Mouse (Mus musculus) kidney, embryonic 15.5 days (tissue): Measurements from ENCODE around the gene Dcaf17. TPM values are rescaled to one million over a fixed set of nuclear protein-coding genes. Genes with fewer than 3 reads are reported as not detected.

Experiments
- ATAC-seq: fragments of 200-750 bp; cut with Nextera tagmentation; replicated peaks from 2 replicates; pipeline ENCODE4 v1.8.0; 2017; ENCODE audit warnings: moderate TSS enrichment; ENCODE audit not compliant: low FRiP score
- H3K27ac ChIP-seq: fragments of 300-500 bp; sonication (generic); 2 replicates; pipeline ENCODE4 v1.5.1; 2015; ENCODE audit warnings: mild to moderate bottlenecking, inconsistent platforms
- H3K27me3 ChIP-seq: fragments of 300-500 bp; sonication (generic); 2 replicates; pipeline ENCODE4 v1.6.1; 2015; ENCODE audit warnings: inconsistent platforms
- H3K36me3 ChIP-seq: fragments of 300-500 bp; sonication (generic); 2 replicates; pipeline ENCODE4 v1.6.1; 2015; ENCODE audit warnings: inconsistent platforms
- H3K4me1 ChIP-seq: fragments of 300-500 bp; sonication (generic); 2 replicates; pipeline ENCODE4 v1.6.1; 2015; ENCODE audit warnings: inconsistent platforms
- H3K4me2 ChIP-seq: fragments of 300-500 bp; sonication (generic); 2 replicates; pipeline ENCODE4 v1.6.1; 2015; ENCODE audit warnings: moderate library complexity, mild to moderate bottlenecking, inconsistent platforms
- H3K4me3 ChIP-seq: fragments of 300-500 bp; sonication (generic); replicated peaks from 2 replicates; pipeline ENCODE4 v1.5.1; 2015; ENCODE audit warnings: mild to moderate bottlenecking, inconsistent platforms
- H3K9ac ChIP-seq: fragments of 300-500 bp; sonication (generic); 2 replicates; pipeline ENCODE4 v1.6.1; 2015; ENCODE audit warnings: mild to moderate bottlenecking, inconsistent platforms
- H3K9me3 ChIP-seq: fragments of 300-500 bp; sonication (generic); replicated peaks from 2 replicates; pipeline ENCODE4 v1.6.1; 2016; ENCODE audit warnings: inconsistent platforms
- WGBS: fragments of 180-500 bp; shearing (Covaris S2); methylation state at CpG from one replicate; pipeline ENCODE4 v1.1.7; 2015; ENCODE audit warnings: mixed read lengths; 5-methylcytosine and 5-hydroxymethylcytosine counted together
- polyA plus RNA-seq: library from polyadenylated mRNA; unstranded; fragments of >200 nt; fragmentation: Nextera tagmentation; extraction: Ambion mirVana; gene quantifications from 2 replicates; pipeline ENCODE4 v1.2.1, GENCODE M21; 2015

Gene Dcaf17
- polyA plus RNA-seq, 1 experiment from 2014 or later, result 33.2 TPM

GRCm38 (mm10) chr2:71030663-71031062 lies 24.5 kb upstream of the Dcaf17 start:
- Histone ChIP-seq H3K4me3 (no peak overlapping the region), H3K4me1 (peaks cover 7% of the 10 kb centered on the region; the same call in 1 of the 2 replicates), H3K9me3 (no peaks in the 10 kb centered on the region), H3K9ac (no peak overlapping the region), H3K27me3 (no peaks in the 10 kb centered on the region), H3K36me3 (no peaks in the 10 kb centered on the region), H3K4me2 (no peak overlapping the region), H3K27ac (no peak overlapping the region)
- no peak for ATAC-seq
- WGBS, result 80% methylated on average over 2 of the region's 2 CpGs

GRCm38 (mm10) chr2:71031973-71032794 lies 22.9 kb upstream of the Dcaf17 start:
- no peaks in the 10 kb centered on the region for H3K9me3 ChIP-seq
- H3K4me2 ChIP-seq, result no peak overlapping the region
- no peak overlapping the region for H3K27ac ChIP-seq
- no peaks in the 10 kb centered on the region for H3K27me3 ChIP-seq
- WGBS, result 85% methylated on average over 18 of the region's 18 CpGs
- ATAC-seq, result no peak
- no peak overlapping the region for H3K9ac ChIP-seq
- no peaks in the 10 kb centered on the region for H3K36me3 ChIP-seq
- no peak overlapping the region for H3K4me3 ChIP-seq
- H3K4me1 ChIP-seq, result no peaks in the 10 kb centered on the region

GRCm38 (mm10) chr2:71033014-71033413 lies 22.1 kb upstream of the Dcaf17 start:
- Histone ChIP-seq H3K36me3 (no peaks in the 10 kb centered on the region), H3K27ac (no peak overlapping the region), H3K4me3 (no peak overlapping the region), H3K4me2 (no peak overlapping the region), H3K9ac (no peak overlapping the region), H3K27me3 (no peaks in the 10 kb centered on the region), H3K9me3 (no peaks in the 10 kb centered on the region), H3K4me1 (no peaks in the 10 kb centered on the region)
- WGBS, result 86% methylated on average over 4 of the region's 4 CpGs
- ATAC-seq, result no peak

GRCm38 (mm10) chr2:71033987-71034386 lies 21.1 kb upstream of the Dcaf17 start:
- ATAC-seq, result no peak
- no peak overlapping the region for H3K27ac ChIP-seq
- H3K27me3 ChIP-seq, result no peaks in the 10 kb centered on the region
- H3K9ac ChIP-seq, result no peak overlapping the region
- 73% methylated on average over 8 of the region's 8 CpGs for WGBS
- no peak overlapping the region for H3K4me3 ChIP-seq
- no peak overlapping the region for H3K4me2 ChIP-seq
- H3K9me3 ChIP-seq, result no peaks in the 10 kb centered on the region
- H3K36me3 ChIP-seq, result no peaks in the 10 kb centered on the region
- no peaks in the 10 kb centered on the region for H3K4me1 ChIP-seq

GRCm38 (mm10) chr2:71037447-71037846 lies 17.7 kb upstream of the Dcaf17 start:
- WGBS, result 79% methylated on average over 6 of the region's 6 CpGs
- H3K9ac ChIP-seq, result no peak overlapping the region
- no peaks in the 10 kb centered on the region for H3K36me3 ChIP-seq
- ATAC-seq, result no peak
- no peaks in the 10 kb centered on the region for H3K9me3 ChIP-seq
- no peak overlapping the region for H3K27ac ChIP-seq
- H3K4me1 ChIP-seq, result peaks cover 10% of the 10 kb centered on the region; the same call in 1 of the 2 replicates
- no peak overlapping the region for H3K4me3 ChIP-seq
- H3K27me3 ChIP-seq, result no peaks in the 10 kb centered on the region
- H3K4me2 ChIP-seq, result no peak overlapping the region

- Histone ChIP-seq H3K9me3 (no peaks in the 10 kb centered on the region), H3K4me3 (no peak overlapping the region), H3K27me3 (no peaks in the 10 kb centered on the region), H3K27ac (no peak overlapping the region), H3K4me2 (peak overlapping the region; percentile 37), H3K36me3 (no peaks in the 10 kb centered on the region), H3K4me1 (peaks cover 10% of the 10 kb centered on the region; the same call in 1 of the 2 replicates), H3K9ac (no peak overlapping the region)
- 42% methylated on average over 11 of the region's 11 CpGs for WGBS
- ATAC-seq, result 0 out of 2 replicates have a peak, but pooled peaks have one; percentile 33
Observed at GRCm38 (mm10) chr2:71039522-71040121, 15.5 kb upstream of the Dcaf17 start.

GRCm38 (mm10) chr2:71046151-71046550 lies 9.0 kb upstream of the Dcaf17 start:
- no peak overlapping the region for H3K27ac ChIP-seq
- peaks cover 5% of the 10 kb centered on the region; the same call in 1 of the 2 replicates for H3K4me1 ChIP-seq
- no peak overlapping the region for H3K4me3 ChIP-seq
- no peak overlapping the region for H3K9ac ChIP-seq
- no peaks in the 10 kb centered on the region for H3K36me3 ChIP-seq
- H3K9me3 ChIP-seq, result no peaks in the 10 kb centered on the region
- no peak for ATAC-seq
- H3K27me3 ChIP-seq, result no peaks in the 10 kb centered on the region
- H3K4me2 ChIP-seq, result no peak overlapping the region
- WGBS, result 67% methylated on average over 6 of the region's 6 CpGs

GRCm38 (mm10) chr2:71046751-71047320 lies 8.3 kb upstream of the Dcaf17 start:
- no peak overlapping the region for H3K4me3 ChIP-seq
- no peaks in the 10 kb centered on the region for H3K9me3 ChIP-seq
- 73% methylated on average over 6 of the region's 6 CpGs for WGBS
- ATAC-seq, result no peak
- H3K36me3 ChIP-seq, result no peaks in the 10 kb centered on the region
- no peak overlapping the region for H3K9ac ChIP-seq
- peaks cover 3% of the 10 kb centered on the region; the same call in 1 of the 2 replicates for H3K4me1 ChIP-seq
- no peaks in the 10 kb centered on the region for H3K27me3 ChIP-seq
- no peak overlapping the region for H3K27ac ChIP-seq
- no peak overlapping the region for H3K4me2 ChIP-seq

- H3K4me1 ChIP-seq, result peaks cover 5% of the 10 kb centered on the region
- no peak overlapping the region for H3K9ac ChIP-seq
- H3K27ac ChIP-seq, result no peak overlapping the region
- no peaks in the 10 kb centered on the region for H3K27me3 ChIP-seq
- H3K4me3 ChIP-seq, result no peak overlapping the region
- H3K36me3 ChIP-seq, result no peaks in the 10 kb centered on the region
- ATAC-seq, result no peak
- H3K9me3 ChIP-seq, result no peaks in the 10 kb centered on the region
- WGBS, result 77% methylated on average over 12 of the region's 12 CpGs
- no peak overlapping the region for H3K4me2 ChIP-seq
Observed at GRCm38 (mm10) chr2:71048896-71049295, 6.2 kb upstream of the Dcaf17 start.

- Histone ChIP-seq H3K9me3 (no peaks in the 10 kb centered on the region), H3K9ac (no peak overlapping the region), H3K4me1 (peaks cover 13% of the 10 kb centered on the region), H3K36me3 (no peaks in the 10 kb centered on the region), H3K4me2 (no peak overlapping the region), H3K27ac (no peak overlapping the region), H3K4me3 (no peak overlapping the region), H3K27me3 (no peaks in the 10 kb centered on the region)
- no peak for ATAC-seq
- 93% methylated on average over 7 of the region's 7 CpGs for WGBS
Observed at GRCm38 (mm10) chr2:71050511-71050910, 4.6 kb upstream of the Dcaf17 start.

GRCm38 (mm10) chr2:71054716-71055115 lies 412 bp upstream of the Dcaf17 start:
- H3K36me3 ChIP-seq, result peaks cover 16% of the 10 kb centered on the region
- no peaks in the 10 kb centered on the region for H3K9me3 ChIP-seq
- ATAC-seq, result no peak
- H3K4me3 ChIP-seq, result peak overlapping the region; percentile 86
- H3K4me1 ChIP-seq, result peaks cover 13% of the 10 kb centered on the region
- peak overlapping the region; percentile 74 for H3K4me2 ChIP-seq
- H3K27ac ChIP-seq, result no peak overlapping the region
- WGBS, result 41% methylated on average over 9 of the region's 9 CpGs
- no peaks in the 10 kb centered on the region for H3K27me3 ChIP-seq
- H3K9ac ChIP-seq, result peak overlapping the region; percentile 71

GRCm38 (mm10) chr2:71056115-71056835 lies 1.1 kb downstream of the Dcaf17 start:
- Histone ChIP-seq H3K4me3 (peak overlapping the region; percentile 86), H3K4me1 (peaks cover 13% of the 10 kb centered on the region), H3K4me2 (peak overlapping the region; percentile 66), H3K36me3 (peaks cover 24% of the 10 kb centered on the region), H3K9ac (peak overlapping the region; percentile 75), H3K9me3 (no peaks in the 10 kb centered on the region), H3K27me3 (no peaks in the 10 kb centered on the region), H3K27ac (peak overlapping the region; percentile 96)
- WGBS, result 11% methylated on average over 21 of the region's 21 CpGs
- ATAC-seq, result no peak
